Mouse (Mus musculus): Measurements from ENCODE around the gene Pold1.

DNA sequence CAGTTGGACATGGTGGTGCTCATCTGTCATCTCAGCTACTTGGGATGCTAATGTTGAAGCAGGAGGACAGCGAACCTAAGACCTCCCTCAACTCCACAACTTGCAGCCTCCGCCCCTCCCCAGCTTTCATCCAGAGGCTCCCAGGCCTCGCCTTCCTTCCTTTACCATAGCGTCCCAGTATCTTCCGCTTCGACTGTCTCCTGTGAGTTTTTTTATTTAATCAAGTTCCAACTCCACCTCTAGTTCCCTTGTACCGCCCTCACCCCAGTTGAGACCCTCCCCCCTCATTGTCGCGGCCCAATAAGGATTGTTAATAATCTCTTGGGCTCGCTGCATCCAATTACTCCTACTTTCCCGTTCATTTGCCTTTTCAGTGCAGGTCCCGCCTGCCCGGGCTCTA is 41.3 kb upstream of the Pold1 start:
- TF ChIP-seq CTCF (IDR thresholded peaks at IDR 0.05; ENCODE audit: low read depth) (no peak), EP300 (IDR thresholded peaks at IDR 0.05; ENCODE audit: low read depth) (no peak)
